Mouse (Mus musculus) testis, postnatal 10 days (tissue): ENCODE measurements at regions not wholly inside any gene's neighbourhood (a gene's known extent, or its start where the extent isn't known, plus 50 kb on each side); places are given as distances from the start of the nearest gene placed in this dataset.

Experiments used
- DNase-seq: peaks from one replicate; pipeline ENCODE4 v3.0.0; 2021; ENCODE audit warnings: low spot score

DNA sequence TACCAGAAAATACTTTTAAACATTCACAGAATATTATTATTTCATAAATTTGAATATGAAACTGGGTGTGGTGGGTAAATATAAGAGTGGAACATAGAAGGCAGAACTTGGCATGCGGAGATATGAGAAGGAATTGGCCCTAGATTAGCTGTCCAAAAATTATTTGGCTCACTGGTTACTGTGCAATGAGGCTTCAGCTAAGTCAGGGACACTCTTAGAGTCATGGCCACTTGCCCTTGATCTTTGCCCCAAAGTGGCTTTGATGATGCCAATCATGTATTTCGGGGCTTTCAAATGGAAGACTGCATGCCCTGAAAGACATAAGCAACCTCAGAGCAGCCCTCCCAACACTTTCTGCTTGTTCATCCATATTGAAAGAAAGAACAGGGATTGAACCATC, 76.9 kb downstream of the Pxdc1 start:
- DNase-seq, result no peak

- no peak for DNase-seq
Observed at GRCm38 (mm10) chr13:34575997-34576314, 77.3 kb downstream of the Pxdc1 start.

DNA sequence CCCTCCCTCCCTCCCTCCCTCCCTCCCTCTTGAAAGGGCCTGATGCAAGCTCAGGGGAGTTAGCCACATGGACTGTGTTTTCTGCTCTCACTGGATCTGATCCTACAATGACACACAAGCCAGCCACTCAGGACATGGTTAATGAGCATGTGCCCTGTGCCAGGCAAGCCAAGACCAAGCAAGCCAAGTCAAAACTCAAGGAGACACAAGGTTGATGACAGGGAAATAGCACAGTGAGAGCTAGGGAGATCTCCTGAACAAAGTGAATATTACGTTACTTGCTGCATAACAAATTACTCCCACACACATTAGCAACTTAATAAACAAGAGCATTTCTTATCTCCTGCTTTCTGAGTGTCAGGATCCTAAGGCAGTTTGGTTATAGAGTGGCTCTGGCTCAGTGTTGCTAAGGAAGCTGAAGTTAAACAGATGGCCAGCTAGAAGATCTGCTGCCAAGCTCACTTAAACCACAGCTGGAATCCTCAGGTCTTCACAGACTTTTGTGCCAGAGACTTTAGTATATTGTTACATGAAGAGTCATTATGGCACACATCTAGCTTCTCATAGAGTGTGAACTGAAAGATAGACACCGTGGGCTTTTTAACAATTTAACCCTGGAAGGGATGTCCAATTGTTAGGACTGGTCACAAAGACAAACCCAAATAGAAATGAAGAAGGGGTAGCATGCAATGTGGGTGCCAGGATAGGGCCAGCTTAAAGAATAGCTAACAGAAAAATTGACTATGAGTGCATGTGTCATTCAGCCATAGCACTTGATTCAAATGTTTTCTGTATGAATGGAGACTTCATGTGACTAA, 77.9 kb downstream of the Pxdc1 start:
- DNase-seq, result no peak

GRCm38 (mm10) chr13:34569312-34569711, 84.0 kb downstream of the Pxdc1 start:
- no peak for DNase-seq

DNA sequence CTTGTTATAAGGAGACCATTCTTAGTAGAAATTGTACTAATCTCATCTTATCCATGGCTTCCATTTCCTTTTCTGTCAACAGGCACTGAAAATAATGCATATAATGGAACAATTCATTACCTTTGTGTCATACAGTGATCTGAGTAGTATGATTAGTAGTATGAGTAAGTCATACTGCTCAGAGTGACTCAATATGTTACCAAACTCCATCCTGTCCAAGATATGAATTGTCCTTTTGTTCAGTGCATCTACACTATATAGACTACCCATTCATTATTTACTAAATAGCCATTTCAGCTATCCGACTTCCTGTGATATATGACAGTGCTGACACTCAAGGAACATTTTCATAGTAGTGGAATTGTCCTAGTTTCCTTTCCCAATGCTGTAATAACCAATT, 86.6 kb downstream of the Pxdc1 start:
- no peak for DNase-seq

- no peak for DNase-seq
Observed at GRCm38 (mm10) chr13:34550130-34550884, 103.0 kb downstream of the Pxdc1 start.

GRCm38 (mm10) chr13:34540646-34541045, 112.6 kb downstream of the Pxdc1 start:
- no peak for DNase-seq

DNA sequence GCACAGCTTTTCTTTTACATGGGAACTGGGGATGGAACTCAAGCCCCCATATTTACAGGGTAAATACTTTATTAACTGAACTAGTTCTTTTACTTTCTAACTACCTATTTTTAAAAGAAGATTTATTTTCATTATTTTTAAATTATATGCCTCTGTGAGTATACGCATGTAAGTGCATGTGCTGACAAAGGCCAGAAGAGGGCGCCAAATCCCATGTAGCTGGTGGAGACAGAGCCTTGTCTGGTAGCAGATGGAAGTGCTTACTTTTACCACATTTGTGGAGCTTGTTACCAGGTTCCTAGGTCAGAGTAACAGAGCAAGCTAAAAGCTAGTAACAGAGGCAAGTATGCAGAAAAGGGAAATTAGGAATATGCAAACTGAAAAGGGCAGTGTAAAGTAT, 119.4 kb downstream of the Pxdc1 start:
- DNase-seq, result no peak

GRCm38 (mm10) chr13:34511332-34511731, 142.0 kb downstream of the Pxdc1 start:
- no peak for DNase-seq

DNA sequence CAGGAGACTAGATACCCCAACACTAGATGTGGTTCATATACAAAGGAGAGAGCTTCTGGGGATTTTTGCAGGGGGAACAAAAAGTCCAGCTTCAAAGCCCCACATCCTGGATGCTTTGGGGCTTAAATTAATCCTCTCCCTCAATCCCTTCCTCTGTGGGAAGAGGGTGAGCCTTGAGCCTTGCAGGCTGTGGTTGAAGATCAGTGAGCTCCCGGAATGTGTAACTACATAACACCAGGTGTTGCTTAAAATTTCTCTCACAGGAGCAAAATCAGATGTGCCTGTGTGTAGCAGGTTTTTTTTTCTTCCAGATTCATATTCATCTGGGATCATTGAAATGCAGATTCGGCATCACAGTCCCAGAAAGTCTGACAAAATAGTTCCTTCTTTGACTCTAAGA, 146.1 kb downstream of the Pxdc1 start:
- no peak for DNase-seq

GRCm38 (mm10) chr13:34505861-34506260, 147.4 kb downstream of the Pxdc1 start:
- DNase-seq, result no peak

GRCm38 (mm10) chr13:34504879-34505278, 148.4 kb downstream of the Pxdc1 start:
- no peak for DNase-seq

GRCm38 (mm10) chr13:34498910-34499309, 153.9 kb upstream of the Slc22a23 start:
- no peak for DNase-seq

- DNase-seq, result no peak
Observed at GRCm38 (mm10) chr13:34497667-34498066, 152.7 kb upstream of the Slc22a23 start.

GRCm38 (mm10) chr13:34484831-34485230, 139.8 kb upstream of the Slc22a23 start:
- DNase-seq, result no peak

GRCm38 (mm10) chr13:34481461-34481860, 136.5 kb upstream of the Slc22a23 start:
- DNase-seq, result no peak

GRCm38 (mm10) chr13:34470410-34470809, 125.4 kb upstream of the Slc22a23 start:
- no peak for DNase-seq

GRCm38 (mm10) chr13:34469568-34469967, 124.6 kb upstream of the Slc22a23 start:
- DNase-seq, result no peak

DNA sequence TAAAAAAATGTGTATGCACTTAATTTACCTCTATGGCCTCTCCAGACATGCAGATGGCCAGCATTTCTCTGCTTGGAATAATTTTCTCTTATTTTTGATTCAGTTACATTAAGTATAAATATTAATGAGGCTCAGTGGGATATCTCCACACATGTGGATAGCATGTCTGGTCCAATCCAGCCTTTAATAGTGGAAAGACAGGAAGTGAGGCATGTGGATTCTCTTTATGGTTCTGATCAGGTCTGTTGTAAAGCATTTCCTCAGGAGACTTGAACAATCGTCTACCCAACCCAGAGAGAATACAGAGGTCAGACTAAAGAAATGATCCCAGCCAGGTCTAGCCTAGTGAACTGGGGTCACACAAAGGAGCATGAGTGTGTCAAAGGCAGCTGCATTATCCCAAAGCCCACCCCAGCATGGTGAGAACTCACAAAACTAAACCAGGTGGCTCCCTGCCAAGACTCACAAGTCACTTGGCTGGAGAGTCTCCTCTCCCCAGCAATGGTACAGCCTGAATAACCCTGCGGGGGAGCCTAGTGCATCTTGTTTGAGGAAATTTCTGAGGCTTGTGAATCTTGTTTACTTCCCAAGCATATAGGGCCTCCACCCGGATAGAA, 123.3 kb upstream of the Slc22a23 start:
- no peak for DNase-seq

- no peak for DNase-seq
Observed at GRCm38 (mm10) chr13:34465862-34466430, 121.0 kb upstream of the Slc22a23 start.

- DNase-seq, result no peak
Observed at GRCm38 (mm10) chr13:34465456-34465855, 120.5 kb upstream of the Slc22a23 start.

- no peak for DNase-seq
Observed at GRCm38 (mm10) chr13:34464221-34464620, 119.2 kb upstream of the Slc22a23 start.
